Mouse (Mus musculus) megakaryocyte, embryonic 14.5 days (primary cell): Measurements from ENCODE around the gene Gm10322.

ENCODE experiments used
- FLI1 ChIP-seq: IDR thresholded peaks from 2 replicates; pipeline ENCODE4 v1.6.1; 2012; ENCODE audit warnings: low read length, inconsistent platforms, mixed read lengths
- GATA1 ChIP-seq: IDR thresholded peaks from 3 replicates; pipeline ENCODE4 v1.6.1; 2012; ENCODE audit warnings: mixed read lengths, low read length, inconsistent platforms, borderline replicate concordance

DNA sequence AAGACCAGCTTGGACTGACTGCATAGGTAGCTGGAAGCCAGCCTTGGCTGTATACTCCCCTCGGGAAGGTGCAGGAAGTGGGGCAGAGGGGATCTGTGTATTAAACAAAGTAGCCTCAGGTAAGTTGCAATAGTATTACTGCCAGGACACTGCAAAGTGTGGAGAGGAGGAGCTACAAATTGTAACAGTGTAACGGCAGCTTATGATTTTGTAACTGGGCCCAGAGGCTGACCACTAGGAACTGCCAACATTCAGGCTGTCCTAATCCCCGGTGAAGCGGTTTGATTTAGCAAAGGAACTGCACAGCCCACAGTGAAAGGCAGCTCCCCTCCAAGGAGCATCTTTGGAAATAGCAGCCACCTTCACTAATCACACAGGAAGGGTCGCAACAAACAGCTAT is 2.6 kb upstream of the Gm10322 start:
- TF ChIP-seq GATA1 (no peak), FLI1 (no peak)
